Mouse (Mus musculus) intestine, embryonic 14.5 days (tissue): ENCODE measurements around the gene 2310007B03Rik. TPM values are rescaled to one million over a fixed set of nuclear protein-coding genes. Genes with fewer than 3 reads are reported as not detected.

Source experiments
- ATAC-seq: fragments of 200-750 bp; cut with Nextera tagmentation; replicated peaks from 2 replicates; pipeline ENCODE4 v1.8.0; 2017; ENCODE audit warnings: low read depth, moderate number of reproducible peaks, moderate TSS enrichment, moderate library complexity; ENCODE audit not compliant: low FRiP score, low TSS enrichment
- DNase-seq: peaks from one replicate; pipeline ENCODE4 v3.0.0-alpha.2; 2018; ENCODE audit warnings: low spot score
- H3K27ac ChIP-seq: fragments of 300-500 bp; sonication (generic); 2 replicates; pipeline ENCODE4 v1.5.1; 2014; ENCODE audit warnings: low read depth, mild to moderate bottlenecking, control low read depth
- H3K27me3 ChIP-seq: fragments of 300-500 bp; sonication (generic); replicated peaks from 2 replicates; pipeline ENCODE4 v1.6.1; 2014; ENCODE audit warnings: low read length, control low read depth; ENCODE audit not compliant: control insufficient read depth, insufficient read depth
- H3K36me3 ChIP-seq: fragments of 300-500 bp; sonication (generic); 2 replicates; pipeline ENCODE4 v1.6.1; 2014; ENCODE audit warnings: low read length, control low read depth; ENCODE audit not compliant: control insufficient read depth, insufficient read depth
- H3K4me1 ChIP-seq: fragments of 300-500 bp; sonication (generic); replicated peaks from 2 replicates; pipeline ENCODE4 v1.6.1; 2014; ENCODE audit warnings: low read length, control low read depth, mixed read lengths; ENCODE audit not compliant: control insufficient read depth, insufficient read depth
- H3K4me2 ChIP-seq: fragments of 300-500 bp; sonication (generic); 2 replicates; pipeline ENCODE4 v1.6.1; 2014; ENCODE audit warnings: low read length
- H3K4me3 ChIP-seq: fragments of 300-500 bp; sonication (generic); 2 replicates; pipeline ENCODE4 v1.5.1; 2014; ENCODE audit warnings: low read depth, low read length, control low read depth, mixed read lengths
- H3K9ac ChIP-seq: fragments of 300-500 bp; sonication (generic); 2 replicates; pipeline ENCODE4 v1.6.1; 2014; ENCODE audit warnings: mild to moderate bottlenecking, low read length
- H3K9me3 ChIP-seq: fragments of 300-500 bp; sonication (generic); 2 replicates; pipeline ENCODE4 v1.6.1; 2016; ENCODE audit warnings: low read length, control low read depth; ENCODE audit not compliant: control insufficient read depth
- WGBS: fragments of 180-500 bp; shearing (Covaris S2); extraction: QIAGEN DNeasy Blood & Tissue Kit; methylation state at CpG from one replicate; pipeline ENCODE4 v1.1.7; 2014; 5-methylcytosine and 5-hydroxymethylcytosine counted together
- polyA plus RNA-seq: library from polyadenylated mRNA; unstranded; fragments of >200 nt; fragmentation: Nextera tagmentation; extraction: Ambion mirVana; gene quantifications from 2 replicates; pipeline ENCODE4 v1.2.1, GENCODE M21; 2014

Gene 2310007B03Rik
- polyA plus RNA-seq, 1 experiment from 2014 or later, result 3.9 TPM

DNA sequence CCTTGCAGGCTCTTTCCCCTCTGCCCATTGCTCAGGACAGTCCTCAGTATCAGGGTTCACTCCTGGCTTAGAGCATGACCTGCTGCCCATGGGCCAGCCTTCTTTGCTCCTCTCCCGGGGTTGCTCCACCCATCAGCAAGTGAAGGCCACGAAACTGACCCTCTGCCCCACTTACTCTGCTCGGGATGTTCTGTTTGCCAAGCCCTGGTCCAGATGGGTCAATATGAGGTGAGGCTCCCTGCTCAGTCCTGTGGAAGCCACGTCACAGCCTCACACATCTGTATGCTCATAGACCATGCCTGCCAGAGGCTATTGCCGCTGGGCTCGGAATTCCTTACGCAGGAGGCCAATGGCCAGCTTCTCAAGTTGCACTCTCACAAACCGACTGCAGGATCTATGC is 32.5 kb downstream of the 2310007B03Rik start:
- Histone ChIP-seq H3K9me3 (no peaks in the 10 kb centered on the region), H3K4me2 (no peak overlapping the region), H3K36me3 (no peaks in the 10 kb centered on the region), H3K27ac (no peak overlapping the region), H3K27me3 (no peaks in the 10 kb centered on the region), H3K4me1 (no peaks in the 10 kb centered on the region), H3K4me3 (no peak overlapping the region), H3K9ac (no peak overlapping the region)
- DNase-seq (no peak), ATAC-seq (no peak)
- WGBS, result 78% methylated on average over 8 of the region's 8 CpGs

DNA sequence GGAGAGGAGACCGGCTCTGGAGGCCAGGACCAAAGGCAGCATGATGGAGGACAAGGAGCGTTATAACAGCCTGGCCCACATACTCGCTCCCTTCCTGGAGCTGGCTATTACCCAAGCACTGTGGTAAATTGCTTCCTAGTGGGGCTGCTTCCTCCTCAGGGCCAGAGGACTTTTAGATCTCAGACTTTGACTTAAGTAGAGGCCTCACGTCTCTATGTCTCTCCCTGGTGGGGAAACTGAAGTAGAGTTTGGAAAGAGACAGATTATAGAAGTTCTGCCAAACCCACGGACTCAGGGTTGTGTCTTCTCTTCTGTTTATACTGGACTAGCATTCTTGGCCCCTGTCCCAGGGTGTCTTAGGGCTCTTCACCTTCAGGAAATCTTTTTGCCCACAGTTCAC is 35.5 kb downstream of the 2310007B03Rik start:
- H3K9ac ChIP-seq, result no peak overlapping the region
- no peaks in the 10 kb centered on the region for H3K4me1 ChIP-seq
- H3K4me2 ChIP-seq, result no peak overlapping the region
- no peak overlapping the region for H3K27ac ChIP-seq
- no peaks in the 10 kb centered on the region for H3K36me3 ChIP-seq
- no peaks in the 10 kb centered on the region for H3K9me3 ChIP-seq
- no peaks in the 10 kb centered on the region for H3K27me3 ChIP-seq
- WGBS, result 49% methylated on average over 5 of the region's 5 CpGs
- DNase-seq (no peak), ATAC-seq (no peak)
- no peak overlapping the region for H3K4me3 ChIP-seq

DNA sequence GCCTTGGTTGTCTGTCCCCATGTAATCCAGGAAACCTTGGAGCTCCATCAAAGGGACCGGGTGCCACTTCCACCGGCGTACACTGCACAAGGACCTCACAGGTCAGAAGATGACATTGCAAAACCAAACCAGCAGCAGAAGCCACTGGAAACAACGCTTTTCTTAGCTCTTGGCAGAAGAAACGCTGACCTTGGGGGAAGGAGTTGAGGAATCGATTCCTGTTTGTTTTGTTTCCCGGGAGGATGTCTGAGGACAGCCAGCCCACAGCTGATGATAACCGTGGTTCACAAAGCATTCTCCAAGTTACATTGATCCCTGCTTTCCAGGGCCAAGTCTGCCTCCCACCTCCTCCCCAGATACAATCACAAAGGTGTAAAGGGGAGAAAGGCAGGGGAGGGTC is 36.7 kb downstream of the 2310007B03Rik start:
- no peak for ATAC-seq
- no peak overlapping the region for H3K9ac ChIP-seq
- no peaks in the 10 kb centered on the region for H3K9me3 ChIP-seq
- no peak overlapping the region for H3K27ac ChIP-seq
- H3K4me2 ChIP-seq, result no peak overlapping the region
- no peaks in the 10 kb centered on the region for H3K4me1 ChIP-seq
- no peaks in the 10 kb centered on the region for H3K27me3 ChIP-seq
- WGBS, result 67% methylated on average over 8 of the region's 8 CpGs
- no peak overlapping the region for H3K4me3 ChIP-seq
- DNase-seq, result no peak
- H3K36me3 ChIP-seq, result no peaks in the 10 kb centered on the region

DNA sequence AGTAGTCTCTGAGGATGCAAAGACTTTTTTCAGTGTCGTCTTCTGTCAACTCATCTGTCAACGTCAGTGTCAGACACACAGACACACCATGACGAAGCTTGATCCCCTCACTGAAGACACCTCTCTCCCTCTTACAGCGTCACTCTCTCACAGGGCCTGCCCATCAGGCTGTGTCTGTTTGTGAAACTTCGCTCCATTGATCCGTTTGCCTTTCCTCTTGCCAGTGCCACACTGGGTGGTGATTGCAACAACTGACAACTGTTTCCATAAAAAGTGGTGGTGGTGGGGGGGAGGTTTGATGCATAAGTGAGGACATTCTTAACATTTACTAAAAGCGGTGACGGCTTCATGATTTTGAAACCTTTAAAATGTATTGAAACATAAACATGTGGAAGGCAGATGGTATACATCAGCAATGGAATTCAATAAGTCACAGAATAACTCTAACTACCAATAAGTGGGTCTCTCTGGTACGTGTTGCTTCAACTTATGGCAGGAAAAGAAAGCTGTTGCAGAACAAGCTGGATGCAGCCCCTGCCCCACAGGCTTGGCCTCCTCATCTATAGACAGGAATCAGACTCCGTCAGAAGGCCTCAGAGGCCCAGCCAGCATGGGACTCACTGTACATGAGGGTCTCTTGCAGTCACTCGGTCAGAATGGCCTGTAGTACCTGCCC is 37.4 kb downstream of the 2310007B03Rik start:
- Histone ChIP-seq H3K27ac (no peak overlapping the region), H3K9me3 (no peaks in the 10 kb centered on the region), H3K27me3 (no peaks in the 10 kb centered on the region), H3K9ac (no peak overlapping the region), H3K4me1 (no peaks in the 10 kb centered on the region), H3K4me3 (no peak overlapping the region), H3K4me2 (no peak overlapping the region), H3K36me3 (no peaks in the 10 kb centered on the region)
- ATAC-seq (no peak), DNase-seq (no peak)
- WGBS, result 62% methylated on average over 11 of the region's 11 CpGs

DNA sequence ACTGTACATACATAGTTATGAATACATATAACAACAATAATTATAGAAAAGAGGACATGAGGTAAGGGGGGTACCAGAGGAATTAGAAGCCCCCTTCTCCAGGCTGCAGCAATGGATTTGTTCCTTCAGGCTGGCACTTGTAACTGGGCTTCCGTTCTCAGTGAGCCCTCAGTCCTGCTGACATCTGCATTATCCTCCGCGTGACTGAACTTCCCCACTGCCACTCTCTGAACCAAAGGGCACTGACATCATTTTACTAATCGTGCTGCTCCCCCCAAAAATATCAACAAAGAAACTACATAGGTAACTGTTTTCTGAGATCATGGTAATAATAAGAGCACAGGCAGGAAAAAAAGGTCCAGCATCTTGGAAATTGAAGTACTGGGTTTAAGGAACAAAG is 41.9 kb downstream of the 2310007B03Rik start:
- no peaks in the 10 kb centered on the region for H3K36me3 ChIP-seq
- H3K4me2 ChIP-seq, result no peak overlapping the region
- no peak overlapping the region for H3K4me3 ChIP-seq
- ATAC-seq (no peak), DNase-seq (no peak)
- H3K4me1 ChIP-seq, result no peaks in the 10 kb centered on the region; the same call in 1 of the 2 replicates
- H3K9me3 ChIP-seq, result no peaks in the 10 kb centered on the region
- whole genome bisulfite sequencing, result 55% methylated on average over 4 of the region's 4 CpGs
- H3K9ac ChIP-seq, result no peak overlapping the region
- H3K27ac ChIP-seq, result no peak overlapping the region
- H3K27me3 ChIP-seq, result no peaks in the 10 kb centered on the region

DNA sequence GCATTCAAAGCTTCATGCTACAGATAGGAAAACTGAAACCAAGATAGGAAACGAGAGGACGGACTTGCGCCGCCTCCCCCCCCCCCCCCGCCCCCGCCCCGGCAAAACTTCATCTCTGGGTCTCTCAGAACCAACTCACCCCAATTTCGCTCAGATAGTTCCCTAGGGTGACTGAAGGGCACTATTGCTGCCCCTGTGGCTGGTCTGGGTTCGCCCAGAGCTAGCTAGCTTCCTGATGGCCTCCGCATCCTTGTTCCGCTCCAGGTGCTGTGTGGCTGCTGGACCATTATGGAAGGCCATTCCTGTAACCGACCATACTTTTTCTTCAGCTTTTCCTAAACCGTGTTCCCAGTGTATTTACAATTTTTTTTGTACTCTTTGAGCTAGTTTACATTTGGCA is 45.3 kb downstream of the 2310007B03Rik start:
- no peak overlapping the region for H3K9ac ChIP-seq
- DNase-seq, result no peak

DNA sequence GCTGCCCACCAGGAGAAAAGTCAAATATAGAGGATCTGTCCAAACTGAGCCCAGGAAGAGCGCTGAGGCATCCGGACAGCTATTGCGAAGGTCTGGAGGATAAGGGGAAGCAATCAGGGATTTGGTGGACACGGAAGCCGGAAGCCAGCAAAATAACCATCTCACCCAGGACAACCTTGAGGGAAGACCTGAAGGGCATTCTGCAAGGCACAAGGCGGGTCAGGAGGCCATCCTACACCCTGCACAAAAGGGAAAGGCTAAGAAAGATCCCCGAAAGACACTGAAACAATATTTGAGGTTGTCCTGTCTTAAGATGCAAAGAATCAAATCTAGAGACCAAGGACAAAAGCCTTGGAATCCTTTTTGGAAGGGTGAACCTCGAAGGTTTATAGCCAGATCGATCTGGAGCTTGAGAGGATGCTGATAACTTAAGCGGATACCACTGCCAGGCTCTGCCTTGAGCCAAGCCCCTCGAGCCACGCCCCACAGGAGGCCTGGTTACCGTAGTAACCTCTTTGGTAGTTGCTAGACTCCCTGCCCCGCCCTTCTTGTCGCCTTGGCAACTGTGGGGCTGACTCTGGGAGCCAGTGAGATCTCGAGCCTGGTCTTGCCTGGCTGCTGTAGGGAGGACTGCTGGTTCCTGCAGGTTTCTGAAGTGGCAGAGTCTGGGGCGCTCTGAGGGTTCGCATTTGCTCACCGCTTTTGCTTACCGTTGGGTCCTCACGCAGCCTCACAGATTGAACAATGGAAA is 45.9 kb downstream of the 2310007B03Rik start:
- Histone ChIP-seq H3K36me3 (no peaks in the 10 kb centered on the region), H3K27ac (no peak overlapping the region), H3K4me3 (peak overlapping the region; percentile 29), H3K4me2 (peak overlapping the region; percentile 54), H3K9ac (no peak overlapping the region), H3K4me1 (no peaks in the 10 kb centered on the region; the same call in 1 of the 2 replicates), H3K9me3 (0 out of 2 replicates have a peak, but pooled peaks cover 2% of the 10 kb centered on the region), H3K27me3 (no peaks in the 10 kb centered on the region)
- ATAC-seq (peak; percentile 98), DNase-seq (peak; percentile 86)
- 25% methylated on average over 21 of the region's 21 CpGs for WGBS

More for the DNA sequence above, 45.3 kb downstream of the 2310007B03Rik start:
- ATAC-seq, result 0 out of 2 replicates have a peak, but pooled peaks have one; percentile 30
- H3K36me3 ChIP-seq, result no peaks in the 10 kb centered on the region
- H3K27ac ChIP-seq, result no peak overlapping the region
- H3K9me3 ChIP-seq, result 0 out of 2 replicates have a peak, but pooled peaks cover 2% of the 10 kb centered on the region
- peak overlapping the region; percentile 54 for H3K4me2 ChIP-seq
- WGBS, result 26% methylated on average over 13 of the region's 13 CpGs
- H3K27me3 ChIP-seq, result no peaks in the 10 kb centered on the region
- no peaks in the 10 kb centered on the region; the same call in 1 of the 2 replicates for H3K4me1 ChIP-seq
- H3K4me3 ChIP-seq, result peak overlapping the region; percentile 29

DNA sequence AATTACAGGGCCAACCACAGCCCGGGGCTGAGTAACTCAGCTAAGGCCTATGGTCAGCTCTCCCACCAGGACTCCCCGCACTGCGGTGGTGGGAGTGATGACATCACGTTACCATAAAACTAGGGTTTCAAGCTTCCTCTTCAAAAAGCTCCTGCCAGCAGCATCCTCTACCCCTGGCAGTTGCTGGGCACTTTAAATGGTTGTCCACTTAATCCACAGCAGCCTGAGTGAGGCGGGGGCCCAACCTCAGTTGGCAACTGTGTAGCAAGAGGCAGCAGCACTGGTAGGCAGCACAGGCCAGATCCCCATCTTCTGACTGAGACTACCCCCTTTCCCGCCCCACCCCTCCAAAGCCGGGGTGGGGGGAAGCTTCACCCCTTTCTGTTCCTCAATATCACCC is 58.0 kb downstream of the 2310007B03Rik start:
- WGBS, result 55% methylated on average over 7 of the region's 7 CpGs
- no peak for DNase-seq
- Histone ChIP-seq H3K27me3 (peaks cover 49% of the 10 kb centered on the region), H3K9ac (no peak overlapping the region), H3K4me2 (no peak overlapping the region), H3K4me3 (no peak overlapping the region), H3K9me3 (no peaks in the 10 kb centered on the region), H3K4me1 (peaks cover 3% of the 10 kb centered on the region; the same call in 1 of the 2 replicates), H3K36me3 (no peaks in the 10 kb centered on the region), H3K27ac (no peak overlapping the region)
- no peak for ATAC-seq
